ENCODE assay signal across 22 mouse cellular contexts in the genomic region with DNA sequence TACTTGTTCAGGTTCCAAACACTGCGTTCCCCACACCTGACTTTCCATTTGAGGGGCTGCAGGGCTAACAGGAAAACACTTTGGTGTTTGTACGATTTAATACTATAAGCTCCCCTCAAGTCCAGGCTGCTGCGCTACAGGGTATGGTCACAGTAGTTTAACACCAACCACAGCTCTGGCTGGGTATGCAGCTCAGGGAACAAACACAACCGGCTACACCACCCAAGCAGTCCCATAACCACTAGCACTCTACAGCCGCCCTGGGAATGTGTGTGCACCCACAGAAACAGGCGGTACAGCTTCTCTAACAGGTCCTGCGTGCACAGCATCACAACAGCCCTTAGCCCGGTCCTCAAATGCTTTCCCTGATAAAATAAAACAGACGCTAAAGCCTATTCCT. TPM values are rescaled to one million over a fixed set of nuclear protein-coding genes. Genes with fewer than 3 reads are reported as not detected.
"Had no signal": no experiment of that assay in that cellular context is flagged by ENCODE, and none has a peak within 500 bp of the region (broad histone marks: within the 10 kb centered on the region; RNA-seq: fewer than 3 reads in every experiment).

No protein-coding gene starts in this region.

- DNase-seq: kidney, adult 2 months; kidney, postnatal 14 days; liver; liver, embryonic 13.5 days; liver, postnatal 0 days; lung, postnatal 14 days; right cerebral cortex, postnatal 25 days; thymus, postnatal 14 days had no signal

- ATAC-seq: liver, postnatal 0 days; midbrain, embryonic 16.5 days had no signal

- H3K9ac ChIP-seq: kidney, embryonic 15.5 days; liver, embryonic 13.5 days; liver, postnatal 0 days; lung, embryonic 15.5 days had no signal

- H3K27ac ChIP-seq: kidney, embryonic 15.5 days; liver, embryonic 13.5 days; lung, embryonic 15.5 days; macrophage had no signal

- H3K4me2 ChIP-seq: kidney, embryonic 15.5 days; liver, embryonic 13.5 days; lung, embryonic 15.5 days; midbrain, embryonic 11.5 days had no signal

- H3K4me1 ChIP-seq: kidney, embryonic 15.5 days; lung, embryonic 15.5 days had no signal

- H3K4me3 ChIP-seq: kidney, embryonic 15.5 days; liver, embryonic 13.5 days; lung, embryonic 15.5 days; megakaryocyte, embryonic 14.5 days had no signal

- H3K27me3 ChIP-seq: kidney, embryonic 15.5 days; liver, embryonic 13.5 days; lung, embryonic 15.5 days; megakaryocyte, embryonic 14.5 days had no signal

- H3K9me3 ChIP-seq: kidney, embryonic 15.5 days; liver, embryonic 13.5 days; lung, embryonic 15.5 days; megakaryocyte, embryonic 14.5 days had no signal

RNA-seq across cellular contexts. Expression of gene Myrfl, which starts 16.1 kb away (rescaled TPM):
- polyA plus RNA-seq: liver, embryonic 13.5 days; liver, postnatal 0 days; macrophage had no signal

RNA-seq across cellular contexts. Expression of gene Gm10271, which starts 59.6 kb away (rescaled TPM):
- total RNA-seq: layer of hippocampus, adult 8-10 months; layer of hippocampus, postnatal 14 days; left cerebral cortex, adult 18-20 months; left cerebral cortex, postnatal 10 days had no signal
- polyA plus RNA-seq: kidney, adult 2 months; kidney, embryonic 15.5 days; large intestine, adult 2 months; limb, embryonic 11.5 days; liver, embryonic 13.5 days; liver, postnatal 0 days; lung, embryonic 15.5 days; macrophage; midbrain, embryonic 11.5 days; midbrain, embryonic 16.5 days; neural tube, embryonic 14.5 days; small intestine, adult 2 months had no signal
